Mouse (Mus musculus) telencephalon, adult 2 months (tissue): ENCODE data around the gene March4.

ENCODE experiments used
- DNase-seq: peaks from one replicate; pipeline ENCODE4 v3.0.0-alpha.2; 2011; ENCODE audit warnings: low read depth, low spot score

Gene March4

DNA sequence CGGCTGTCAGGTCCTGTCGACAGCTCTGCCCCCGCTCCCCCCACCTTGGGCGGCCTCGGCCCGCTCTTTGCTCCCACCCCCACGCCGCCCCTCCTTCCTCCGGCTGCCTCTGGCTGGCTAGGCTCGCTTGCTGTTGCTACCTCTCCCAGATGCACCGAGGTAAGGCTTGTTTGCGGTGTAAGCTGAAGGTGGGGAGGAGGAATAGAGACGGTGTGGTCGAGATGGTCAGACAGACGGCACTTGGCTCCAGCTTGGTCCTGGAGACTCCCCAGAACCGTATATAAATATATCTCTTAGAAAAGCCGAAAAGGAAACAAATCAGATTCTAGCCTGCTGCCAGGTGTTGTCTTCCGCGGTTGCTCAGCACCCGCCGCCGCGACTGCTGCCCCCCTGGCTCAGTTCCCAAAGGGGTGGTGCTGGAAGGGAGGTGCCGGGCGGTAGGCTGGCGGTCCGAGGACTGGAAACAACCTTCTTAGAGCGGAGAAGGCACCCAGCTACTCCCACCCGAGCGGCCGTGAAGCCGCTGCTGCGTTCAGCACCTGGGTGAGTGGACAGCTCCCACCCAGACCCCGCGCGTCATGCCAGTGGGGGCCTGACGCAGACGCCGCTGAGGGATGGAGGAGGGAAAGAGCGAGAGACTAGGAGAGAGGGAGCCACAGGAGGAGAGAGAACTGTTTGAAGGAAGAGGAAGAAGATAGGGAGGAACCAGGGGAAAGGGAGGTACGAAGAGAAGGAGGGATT lies at the start of gene March4:
Gene March4 (minus strand): TSS at position 320 of the 741 bp plus-strand sequence.
- DNase-seq: peak; percentile 76

DNA sequence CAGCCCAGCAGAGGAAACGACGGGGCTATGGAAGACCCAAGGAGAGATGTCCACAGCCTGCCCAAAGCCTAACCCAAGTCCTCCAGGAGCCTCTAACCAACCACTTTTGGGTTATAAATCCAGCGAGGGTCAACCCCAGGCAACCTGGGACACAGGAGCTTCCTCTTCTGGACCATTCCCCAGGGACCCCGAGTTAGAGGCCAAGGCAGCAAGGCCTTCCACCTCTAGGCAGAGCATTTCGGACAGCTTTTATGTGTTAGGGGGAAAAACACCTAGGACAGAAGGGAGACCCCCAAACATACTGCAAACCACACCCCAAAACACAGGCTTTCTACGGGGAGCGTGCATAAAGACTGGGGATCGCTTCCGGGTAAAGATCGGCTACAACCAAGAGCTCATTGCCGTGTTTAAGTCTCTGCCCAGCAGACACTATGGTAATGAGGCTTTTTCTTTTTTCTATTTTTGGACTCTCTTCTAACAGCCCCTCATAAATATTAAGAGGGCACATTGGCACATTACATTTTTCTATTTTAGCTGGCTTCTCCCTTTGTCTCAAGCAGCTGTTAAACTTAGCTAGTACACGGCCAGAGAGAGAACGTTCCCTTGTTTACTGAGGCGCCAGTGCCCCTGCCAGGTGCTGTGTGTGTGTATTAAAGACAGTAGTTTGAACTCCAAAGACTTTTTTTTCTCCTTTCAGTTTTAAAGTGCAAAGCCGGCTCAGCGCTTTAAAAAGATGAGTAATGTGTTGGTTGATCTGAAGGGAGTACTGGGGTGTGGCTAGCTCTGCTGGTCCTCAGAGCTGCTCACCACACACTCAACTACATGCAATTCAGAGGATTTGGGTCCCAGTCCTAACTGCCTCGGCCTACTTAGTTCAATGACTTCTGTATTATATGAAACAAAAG lies 49.5 kb upstream of the March4 start:
- DNase-seq: no peak

DNA sequence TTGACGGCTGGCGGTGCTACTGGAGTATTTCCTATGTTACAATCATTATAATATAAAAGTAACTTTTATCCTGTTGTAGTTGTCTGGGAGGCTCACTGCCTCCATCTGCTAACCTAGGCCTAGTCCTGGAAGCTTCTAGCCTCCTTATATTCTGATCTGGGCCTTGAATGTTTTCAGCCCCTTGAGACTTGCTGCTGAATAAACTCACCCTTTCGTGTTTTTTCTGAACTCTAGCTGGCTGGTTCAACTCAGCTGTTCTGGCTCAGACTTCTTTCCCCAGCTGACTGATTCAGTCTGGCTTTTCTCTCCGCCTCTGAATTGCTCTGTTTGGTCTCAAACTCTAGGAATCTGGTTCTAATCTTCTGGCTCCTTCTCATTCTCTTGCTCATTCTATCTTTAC lies 47.2 kb upstream of the March4 start:
- no peak for DNase-seq

DNA sequence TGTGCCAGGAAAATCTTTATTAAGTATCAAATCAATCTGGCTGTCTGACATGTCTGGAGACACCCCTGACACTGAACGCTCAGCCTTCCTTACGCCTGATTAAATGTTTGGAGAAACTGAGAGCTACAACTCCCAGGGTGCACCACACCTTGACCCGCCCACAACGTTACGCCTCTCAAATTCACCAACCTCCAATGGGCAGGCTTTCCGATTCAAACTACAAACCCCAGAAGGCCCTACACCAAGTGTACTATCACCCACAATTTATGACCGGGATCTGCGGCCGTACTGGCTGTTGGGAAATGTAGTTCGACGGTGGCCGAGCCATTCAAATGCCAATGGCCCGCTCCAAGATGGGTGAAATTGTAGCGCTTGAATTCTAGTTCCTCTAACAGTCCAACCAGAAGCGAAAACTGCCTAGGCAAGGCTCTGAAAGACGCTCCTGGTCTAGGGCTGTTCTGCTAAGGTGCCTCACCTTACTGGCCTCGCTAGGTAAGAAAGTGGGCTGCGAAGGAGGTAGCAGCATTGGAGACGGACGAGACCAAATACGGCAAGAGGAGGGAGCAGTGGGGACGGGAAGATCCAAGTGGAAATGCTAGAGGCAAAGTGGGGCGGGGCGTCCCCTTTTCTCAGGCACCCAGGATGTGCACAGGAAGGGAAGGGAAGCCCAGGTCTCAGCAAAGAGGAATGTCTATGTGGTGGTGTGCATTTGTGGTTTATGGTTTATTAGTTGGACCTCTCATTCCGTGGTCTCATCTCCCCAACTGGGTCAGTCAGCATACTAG lies 46.4 kb upstream of the March4 start, which contains the start of gene Smarcal1:
Gene Smarcal1 (plus strand): TSS at position 305 of the 785 bp plus-strand sequence.
- DNase-seq: peak; percentile 99

DNA sequence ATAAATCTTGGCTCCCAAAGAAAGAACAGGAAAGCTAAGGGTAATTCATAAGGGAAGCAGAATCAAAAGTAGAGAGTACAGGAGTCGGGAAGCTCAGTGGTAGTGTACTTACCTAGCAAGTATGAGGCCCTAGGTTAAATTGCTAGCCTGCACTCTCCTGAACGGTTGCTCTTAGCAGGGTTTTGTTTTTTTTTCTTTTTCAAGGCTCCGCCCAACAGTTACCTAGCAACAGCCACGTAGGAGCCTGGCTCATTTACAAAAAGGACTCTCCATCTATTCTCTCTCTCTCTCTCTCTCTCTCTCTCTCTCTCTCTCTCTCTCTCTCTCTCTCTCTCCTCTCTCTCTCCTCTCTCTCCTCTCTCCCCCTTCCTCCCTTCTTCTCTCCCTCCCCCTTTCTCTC lies 42.1 kb upstream of the March4 start:
- peak; percentile 78 for DNase-seq

DNA sequence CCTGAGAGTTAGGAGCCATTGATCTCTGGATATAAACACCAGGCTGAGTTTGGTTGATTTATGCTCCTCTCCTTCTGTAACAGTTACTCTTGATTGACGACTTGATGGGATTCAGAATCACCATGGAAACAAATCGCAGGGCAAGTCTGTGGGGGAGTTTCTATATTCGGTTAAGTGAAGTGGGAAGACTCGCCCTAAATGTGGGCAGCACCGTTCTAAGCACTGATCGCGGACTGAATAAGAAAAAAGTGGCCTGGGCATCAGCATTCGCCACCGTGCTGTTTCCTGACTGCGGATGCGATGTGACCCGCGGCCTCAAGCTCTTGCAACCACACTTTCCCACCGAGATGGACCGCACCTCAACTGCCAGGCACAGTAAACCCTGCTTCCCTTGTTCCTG lies 41.6 kb upstream of the March4 start:
- DNase-seq: peak; percentile 55

DNA sequence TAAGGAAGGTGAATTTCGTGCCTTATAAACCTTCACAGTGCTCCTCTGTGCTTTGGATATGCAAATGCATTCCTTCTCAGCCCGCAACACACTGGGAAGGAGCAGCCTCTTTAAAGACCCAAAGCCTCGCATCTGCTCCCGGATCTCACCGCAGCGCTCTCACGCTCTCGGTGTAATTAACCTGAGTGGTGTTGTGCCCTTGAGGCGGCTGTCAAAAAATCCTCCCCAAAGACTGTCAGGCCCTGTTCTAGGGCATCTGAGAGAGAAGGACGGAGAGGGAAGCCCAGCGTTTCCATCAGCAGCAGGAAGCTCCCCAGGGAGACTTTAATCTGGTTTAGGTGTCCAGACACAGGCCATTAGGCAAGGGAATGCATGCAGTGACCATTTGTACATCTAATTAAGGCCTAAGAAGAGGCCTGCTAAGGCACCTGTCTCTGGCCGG lies 40.8 kb upstream of the March4 start:
- DNase-seq: no peak

DNA sequence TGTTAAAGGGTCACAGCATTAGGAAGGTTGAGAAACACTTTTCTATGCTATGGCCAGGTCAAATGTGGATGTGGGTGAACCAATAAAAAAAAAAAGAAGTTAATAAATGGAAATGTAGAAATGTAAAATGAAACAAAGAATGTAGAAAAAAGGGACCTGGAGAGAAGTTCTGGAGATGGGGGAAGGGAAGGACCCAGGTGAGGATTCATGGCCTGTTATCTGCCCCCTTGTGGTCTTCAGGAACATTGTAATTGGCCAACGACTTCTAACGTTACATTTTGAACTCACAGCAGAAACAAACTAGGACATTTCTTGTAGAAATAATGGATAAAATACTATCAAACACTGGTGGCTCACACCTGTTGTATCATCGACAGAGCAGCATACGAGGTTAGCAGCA lies 38.4 kb upstream of the March4 start:
- DNase-seq: no peak

DNA sequence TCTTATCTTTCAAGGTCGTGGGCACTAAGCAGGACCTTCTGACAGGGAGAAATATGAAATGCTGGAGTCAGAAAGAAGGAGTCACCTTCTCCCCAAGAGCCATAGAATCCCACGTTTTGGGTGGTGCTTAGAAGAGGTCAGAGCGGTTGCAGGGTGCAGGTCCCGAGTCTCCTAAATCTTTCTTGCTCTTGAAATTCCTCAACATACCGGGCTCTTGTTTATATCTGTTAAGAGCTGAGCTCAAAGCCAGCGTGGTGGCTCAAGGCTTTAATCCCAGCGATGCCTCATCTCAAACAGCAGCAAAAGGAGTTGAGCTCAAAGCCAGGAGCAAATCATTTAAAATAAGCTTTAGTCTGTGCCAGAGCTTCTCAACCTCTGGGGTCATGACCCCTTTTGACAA lies 37.9 kb upstream of the March4 start:
- DNase-seq: no peak

DNA sequence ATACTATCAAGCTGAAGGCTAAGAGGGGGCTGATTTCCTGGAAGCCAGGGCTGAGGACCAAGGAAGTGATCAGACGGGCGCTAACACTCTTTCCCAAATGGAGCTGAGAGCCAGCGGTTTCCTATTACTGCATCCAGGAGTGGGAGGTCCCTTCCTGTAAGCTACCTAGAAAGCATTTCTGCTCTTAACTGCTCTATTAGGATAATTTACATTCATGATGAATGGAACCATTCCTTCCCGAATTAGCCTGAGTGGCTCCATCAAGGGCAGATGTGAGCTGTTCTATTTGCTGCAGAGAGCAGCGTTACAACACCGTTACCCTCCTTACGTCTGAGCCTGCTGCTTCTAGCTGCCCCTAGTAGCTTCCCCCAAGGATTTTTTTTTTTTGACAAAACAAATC lies 37.3 kb upstream of the March4 start:
- no peak for DNase-seq

DNA sequence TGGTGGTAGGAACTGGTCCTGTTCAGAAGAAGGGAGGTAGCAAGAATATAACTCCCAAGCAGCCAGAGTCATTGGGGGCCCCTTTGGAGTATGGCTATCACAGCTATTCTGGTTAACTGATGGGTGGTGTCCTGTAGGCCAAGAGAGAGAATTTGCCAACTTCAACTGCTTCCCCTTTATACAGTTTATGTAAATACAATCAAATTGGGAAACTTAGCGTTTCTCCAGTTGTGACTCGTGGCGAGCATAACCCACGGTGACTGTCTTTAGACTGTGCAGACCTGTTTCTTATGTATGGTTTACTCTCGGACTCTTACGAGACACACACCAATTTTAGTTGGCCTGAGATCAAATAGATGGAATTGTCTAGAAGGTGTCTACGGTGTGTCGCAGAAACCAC lies 32.0 kb upstream of the March4 start:
- no peak for DNase-seq

DNA sequence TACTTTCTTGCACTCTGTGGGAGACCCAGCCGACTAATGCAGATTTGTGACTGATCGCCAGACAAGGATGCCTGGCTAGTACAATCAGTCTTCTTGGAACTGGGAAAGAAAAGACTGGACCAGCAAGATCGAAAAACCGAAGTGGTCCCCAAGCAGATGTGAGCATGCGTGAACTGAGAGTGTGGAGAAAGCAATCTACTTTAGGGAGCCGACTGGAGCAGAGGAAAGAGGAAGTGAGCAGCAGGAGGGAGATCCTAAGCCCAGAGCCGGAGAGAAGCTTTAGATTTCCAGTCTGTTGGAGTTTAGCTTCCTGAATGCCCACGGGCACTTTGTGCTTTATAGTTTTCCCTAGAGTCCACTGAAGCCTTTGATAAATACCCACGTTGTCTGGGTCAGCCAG lies 30.3 kb upstream of the March4 start:
- DNase-seq: no peak

DNA sequence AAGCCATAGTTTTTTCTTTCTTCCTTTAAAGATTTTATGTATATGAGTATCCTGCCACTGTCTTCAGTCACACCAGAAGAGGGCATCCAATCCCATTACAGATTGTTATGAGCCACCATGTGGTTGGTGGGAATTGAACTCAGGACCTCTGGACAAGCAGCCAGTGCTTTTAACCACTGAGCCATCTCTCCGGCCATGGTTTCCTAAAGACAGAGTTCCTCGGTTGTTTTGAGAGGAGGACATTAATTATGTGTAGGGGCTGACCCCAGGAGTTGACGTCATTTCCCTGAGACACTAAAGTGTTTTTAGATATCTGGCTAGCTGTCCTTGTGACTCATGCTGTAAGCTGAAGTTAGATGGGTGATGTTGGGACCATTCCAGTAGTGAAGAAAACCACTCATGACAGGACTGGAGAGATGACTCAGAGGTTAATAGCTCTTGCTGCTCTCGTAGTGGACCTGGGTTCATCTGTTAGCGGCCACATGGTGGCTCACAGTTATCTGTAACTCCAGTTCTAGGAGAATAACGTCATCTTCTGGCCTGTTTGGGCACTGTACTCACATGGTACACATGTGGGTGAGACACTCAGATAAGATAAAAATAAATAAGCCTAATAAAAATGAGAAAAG lies 27.7 kb upstream of the March4 start:
- DNase-seq: no peak

DNA sequence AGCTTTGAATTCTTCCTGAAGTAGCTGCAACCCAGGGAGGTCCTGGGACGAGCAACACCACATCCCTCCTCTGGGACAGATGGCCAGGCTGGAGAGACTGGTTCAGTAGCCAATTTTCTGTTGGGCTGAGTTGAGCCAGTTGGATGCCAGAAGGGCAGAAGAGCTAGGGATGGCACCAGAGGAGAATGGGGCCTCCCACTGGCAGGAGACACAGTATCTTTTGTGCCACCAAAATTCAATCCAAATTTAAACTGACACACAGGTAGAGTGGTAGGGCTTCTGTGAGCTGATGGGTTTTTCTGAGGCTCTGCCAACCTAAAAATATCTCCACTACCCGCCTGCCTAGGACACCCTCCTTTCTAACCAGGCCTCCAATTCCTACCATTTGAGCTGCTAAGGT lies 21.9 kb upstream of the March4 start:
- DNase-seq: no peak

DNA sequence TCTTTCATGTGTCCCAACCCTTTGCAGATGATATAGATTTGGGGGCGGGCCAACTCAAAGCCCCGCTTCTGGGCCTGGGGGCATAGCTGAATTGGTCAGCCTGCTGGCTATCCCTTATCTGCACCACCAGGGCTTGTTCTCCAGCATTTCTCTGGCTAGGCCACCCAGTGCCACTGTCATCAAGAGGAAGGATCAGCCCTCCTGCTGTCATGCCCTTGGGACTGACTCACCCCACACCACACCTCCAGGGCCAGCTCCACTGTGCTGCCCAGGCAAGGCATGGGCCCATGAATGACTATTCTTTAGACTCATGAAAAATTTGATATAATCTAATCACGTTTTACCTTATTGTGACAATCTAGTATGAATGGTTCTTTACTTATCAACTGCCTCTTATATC lies 19.7 kb upstream of the March4 start:
- no peak for DNase-seq

DNA sequence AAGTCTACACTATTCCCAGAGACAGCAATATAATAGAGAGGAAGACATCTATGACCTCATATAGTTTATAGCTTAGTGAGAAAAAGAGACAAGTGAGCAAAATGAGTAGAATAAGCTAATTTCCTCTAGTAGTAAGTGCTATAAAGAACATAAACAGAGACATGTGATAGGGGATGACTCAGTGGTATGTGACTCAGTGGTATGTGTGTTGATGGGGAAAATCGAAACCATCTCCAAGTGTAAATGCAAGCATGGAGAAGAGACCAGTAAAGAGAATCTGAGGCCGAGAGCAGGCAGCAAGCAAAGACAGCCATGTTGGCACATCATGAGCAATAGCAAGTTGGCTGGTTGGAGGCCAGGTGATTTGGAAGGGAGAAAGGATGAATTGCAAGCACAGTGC lies 13.6 kb upstream of the March4 start:
- DNase-seq: no peak

DNA sequence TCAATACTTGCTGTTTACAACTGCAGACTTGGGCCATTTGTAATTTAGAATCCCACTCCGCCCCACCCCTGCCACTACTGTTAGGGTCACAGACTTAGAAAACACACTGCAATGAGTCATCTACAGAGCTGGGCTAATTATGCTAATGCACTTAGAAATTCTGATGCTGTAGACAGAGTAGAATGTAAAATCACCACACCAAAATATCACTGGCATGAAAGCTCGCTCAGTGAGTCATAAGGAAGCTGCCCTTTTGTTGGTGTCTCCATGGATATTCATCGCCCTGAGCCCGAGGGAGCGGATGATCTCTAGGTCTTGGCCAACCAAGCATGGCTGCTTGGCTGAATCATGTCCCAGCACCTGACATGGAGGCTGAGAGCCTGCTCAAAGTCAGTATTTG lies 1.5 kb upstream of the March4 start:
- no peak for DNase-seq

DNA sequence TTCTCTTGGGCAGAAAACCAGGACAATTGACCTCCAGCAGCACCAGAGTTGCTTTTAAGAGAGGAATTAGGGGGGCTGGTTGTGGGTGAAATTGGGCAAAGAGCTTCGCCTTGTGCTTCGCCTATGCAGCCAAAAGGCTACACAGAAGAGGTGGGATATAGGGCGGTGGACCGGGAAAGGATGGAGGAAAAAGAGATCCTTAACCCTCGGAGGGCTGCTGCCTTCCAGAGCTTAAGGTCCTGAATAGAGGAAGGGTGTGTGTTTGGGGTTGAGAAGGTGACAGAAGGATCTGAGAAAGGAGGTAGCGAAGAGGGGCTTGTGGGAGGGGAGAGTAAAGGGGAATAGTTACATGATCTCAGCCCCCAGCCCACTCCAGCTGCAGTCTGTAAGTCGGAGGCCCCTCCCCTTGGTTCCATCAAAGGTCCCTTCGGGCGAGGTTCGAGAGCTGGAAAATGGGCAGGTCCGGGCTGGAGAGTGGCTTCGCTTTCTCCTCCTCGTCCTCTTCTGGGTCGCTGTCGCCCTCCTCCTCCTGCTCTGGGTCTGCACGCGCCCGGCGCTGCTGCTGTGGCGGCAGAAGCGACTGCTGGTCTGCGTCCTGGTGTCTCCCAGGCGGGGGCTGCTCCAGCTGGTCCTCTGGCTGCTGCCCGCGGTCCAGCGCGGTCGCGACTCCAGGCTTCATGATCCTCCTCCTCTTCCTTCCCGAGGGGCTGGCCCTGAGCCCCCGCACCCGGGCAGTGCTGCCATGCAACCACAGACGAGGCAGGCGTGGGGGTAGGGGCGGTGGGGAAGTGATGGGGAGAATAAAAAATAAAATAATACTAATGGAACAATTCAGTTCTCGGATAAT lies 782 bp downstream of the March4 start:
- DNase-seq: no peak

DNA sequence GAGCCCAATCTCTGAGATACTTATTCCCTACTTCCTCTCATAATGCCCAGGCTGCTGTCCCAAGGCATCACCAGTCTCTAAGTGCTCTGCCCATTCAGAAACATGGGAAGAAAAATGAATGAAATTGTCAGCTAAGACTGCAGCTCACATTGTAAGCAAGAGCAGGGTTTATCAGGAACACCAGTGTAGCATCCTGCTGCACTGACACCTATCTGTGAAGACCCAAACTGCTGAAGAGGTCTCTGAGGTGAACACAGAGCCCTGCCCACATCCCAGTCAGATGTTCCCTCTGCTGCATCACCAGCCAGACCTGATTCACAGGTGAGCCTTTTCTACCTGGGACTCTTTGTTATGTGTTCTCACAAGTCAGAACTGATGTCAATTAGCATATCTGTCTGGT lies 3.3 kb downstream of the March4 start:
- DNase-seq: no peak

DNA sequence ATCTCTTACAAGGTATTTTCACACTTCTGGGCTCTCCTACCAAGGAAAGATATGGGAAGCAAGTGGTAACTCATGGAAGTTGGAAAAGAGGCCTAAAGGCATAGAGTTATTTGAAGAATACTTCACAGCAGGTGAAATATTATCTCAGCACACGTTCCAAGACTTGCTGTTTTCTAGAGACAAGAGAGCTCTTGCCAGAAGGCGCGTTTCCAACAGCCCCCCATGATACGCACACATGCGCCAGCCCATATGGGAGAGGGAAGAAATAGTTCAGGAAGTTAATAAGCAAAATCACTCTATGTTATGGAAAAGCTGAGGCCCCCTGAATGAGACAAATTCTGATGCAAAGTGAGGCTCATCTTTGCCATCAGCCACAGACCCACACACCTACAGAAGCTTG lies 3.8 kb downstream of the March4 start:
- no peak for DNase-seq
